Mouse (Mus musculus) forebrain, embryonic 15.5 days (tissue): Measurements from ENCODE around the gene 3110040M04Rik. TPM values are rescaled to one million over a fixed set of nuclear protein-coding genes. Genes with fewer than 3 reads are reported as not detected.
"Not testable (repeated sequence)": the region's sequence is repeated elsewhere in the genome, so short reads cannot be mapped to it uniquely, and the experiment has no call there.

Experiments
- ATAC-seq: fragments of 200-750 bp; cut with Nextera tagmentation; replicated peaks from 2 replicates; pipeline ENCODE4 v1.8.0; 2017; ENCODE audit warnings: mild to moderate bottlenecking, moderate TSS enrichment, moderate library complexity
- H3K27ac ChIP-seq: fragments of 300-500 bp; sonication (generic); replicated peaks from 2 replicates; pipeline ENCODE4 v1.5.1; 2015; ENCODE audit warnings: mild to moderate bottlenecking, inconsistent platforms
- H3K27me3 ChIP-seq: fragments of 300-500 bp; sonication (generic); 2 replicates; pipeline ENCODE4 v1.6.1; 2015; ENCODE audit warnings: inconsistent platforms
- H3K36me3 ChIP-seq: fragments of 300-500 bp; sonication (generic); 2 replicates; pipeline ENCODE4 v1.6.1; 2015; ENCODE audit warnings: mild to moderate bottlenecking, inconsistent platforms
- H3K4me1 ChIP-seq: fragments of 300-500 bp; sonication (generic); 2 replicates; pipeline ENCODE4 v1.6.1; 2015; ENCODE audit warnings: inconsistent platforms
- H3K4me2 ChIP-seq: fragments of 300-500 bp; sonication (generic); replicated peaks from 2 replicates; pipeline ENCODE4 v1.6.1; 2015; ENCODE audit warnings: mild to moderate bottlenecking, inconsistent platforms
- H3K4me3 ChIP-seq: fragments of 300-500 bp; sonication (generic); 2 replicates; pipeline ENCODE4 v1.5.1; 2015; ENCODE audit warnings: mild to moderate bottlenecking, inconsistent platforms
- H3K9ac ChIP-seq: fragments of 300-500 bp; sonication (generic); replicated peaks from 2 replicates; pipeline ENCODE4 v1.6.1; 2015; ENCODE audit warnings: mild to moderate bottlenecking, inconsistent platforms
- H3K9me3 ChIP-seq: fragments of 300-500 bp; sonication (generic); 2 replicates; pipeline ENCODE4 v1.6.1; 2016; ENCODE audit warnings: inconsistent platforms
- WGBS: fragments of 180-500 bp; shearing (Covaris S2); methylation state at CpG from one replicate; pipeline ENCODE4 v1.1.7; 2015; ENCODE audit warnings: mixed read lengths; 5-methylcytosine and 5-hydroxymethylcytosine counted together
- polyA plus RNA-seq: library from polyadenylated mRNA; unstranded; fragments of >200 nt; fragmentation: Nextera tagmentation; extraction: Ambion mirVana; gene quantifications from 2 replicates; pipeline ENCODE4 v1.2.1, GENCODE M21; 2015

3110040M04Rik gene
- polyA plus RNA-seq, 1 experiment from 2014 or later = not detected

DNA sequence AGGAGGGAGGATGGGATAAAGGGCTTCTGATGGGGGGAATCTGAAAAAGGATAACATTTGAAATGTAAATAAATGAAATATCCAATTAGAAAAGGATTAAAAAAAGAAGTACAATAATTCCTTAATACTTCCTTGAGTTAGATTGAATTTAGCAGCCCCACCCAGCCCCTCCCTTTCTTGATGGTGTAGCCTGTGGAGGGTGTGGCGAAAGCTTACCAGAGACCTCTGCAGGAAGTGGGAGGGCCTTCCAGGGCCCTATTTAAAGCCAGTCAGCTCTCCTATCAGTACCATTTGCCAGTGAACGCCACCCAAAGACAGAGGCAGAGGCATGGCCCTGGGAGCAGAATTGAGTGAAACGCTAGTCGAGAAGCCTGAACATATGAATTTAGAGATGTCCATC is 5.8 kb upstream of the 3110040M04Rik start, which contains the start of gene Gm47995:
Gene Gm47995 (plus strand): TSS at position 329 of the 400 bp plus-strand sequence.
- ATAC-seq, H3K9me3 ChIP-seq, H3K4me1 ChIP-seq, H3K27me3 ChIP-seq, H3K4me2 ChIP-seq, H3K36me3 ChIP-seq, H3K9ac ChIP-seq, H3K27ac ChIP-seq, H3K4me3 ChIP-seq: not testable (repeated sequence)
- 82% methylated on average over 4 of the region's 4 CpGs for WGBS

GRCm38 (mm10) chr1:151200620-151201019 is 3.3 kb upstream of the 3110040M04Rik start:
- ATAC-seq = 0 out of 2 replicates have a peak, but pooled peaks have one; percentile 41
- not testable (repeated sequence) for H3K36me3 ChIP-seq

DNA sequence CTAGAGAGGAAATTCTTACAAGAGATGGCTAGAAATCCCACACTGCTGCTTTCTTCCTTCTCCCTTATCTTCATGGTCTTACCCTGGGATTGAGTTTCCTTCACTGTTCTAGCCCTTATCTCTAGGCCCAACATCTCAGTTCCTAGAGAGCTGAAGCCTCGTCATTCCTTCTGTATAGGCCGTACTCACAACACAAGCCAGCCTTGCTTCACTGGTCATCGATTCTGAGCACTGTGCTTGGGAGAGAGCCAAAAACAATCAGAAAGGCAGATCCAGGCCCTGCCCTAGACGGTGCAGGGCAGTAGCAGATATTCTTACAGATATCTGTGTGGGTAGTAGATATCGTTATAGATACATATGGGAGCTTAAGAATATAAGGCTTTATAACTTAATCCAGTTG is 1.1 kb upstream of the 3110040M04Rik start:
- H3K36me3 ChIP-seq, H3K4me2 ChIP-seq, H3K9ac ChIP-seq, H3K4me3 ChIP-seq, H3K4me1 ChIP-seq, H3K27me3 ChIP-seq, H3K9me3 ChIP-seq, H3K27ac ChIP-seq: not testable (repeated sequence)
- WGBS = 85% methylated on average over 4 of the region's 5 CpGs
- 0 out of 2 replicates have a peak, but pooled peaks have one; percentile 16 for ATAC-seq

More at GRCm38 (mm10) chr1:151200620-151201019, 3.3 kb upstream of the 3110040M04Rik start:
- H3K27ac ChIP-seq, H3K4me2 ChIP-seq, H3K9me3 ChIP-seq, H3K4me1 ChIP-seq, H3K4me3 ChIP-seq, H3K27me3 ChIP-seq, H3K9ac ChIP-seq: not testable (repeated sequence)

- peak; percentile 57; the same call in 1 of the 2 replicates for ATAC-seq
Observed at GRCm38 (mm10) chr1:151208493-151208892, 4.6 kb downstream of the 3110040M04Rik start.

DNA sequence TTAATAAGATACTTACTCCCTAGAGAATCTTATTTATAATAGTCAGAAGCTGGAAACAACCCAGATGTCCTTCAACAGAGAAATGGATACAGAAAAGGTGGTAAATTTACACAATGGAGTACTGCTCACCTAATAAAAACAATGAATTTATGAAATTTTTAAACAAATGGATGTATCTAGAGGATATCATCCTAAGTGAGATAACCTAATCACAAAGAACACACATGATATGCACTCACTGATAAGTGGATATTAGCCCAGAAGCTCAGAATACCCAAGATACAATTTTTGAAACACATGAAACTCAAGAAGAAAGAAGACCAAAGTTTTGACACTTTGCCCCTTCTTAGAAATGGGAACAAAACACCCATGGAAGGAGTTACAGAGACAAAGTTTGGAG is 5.0 kb downstream of the 3110040M04Rik start:
- not testable (repeated sequence) for H3K27ac ChIP-seq, H3K9me3 ChIP-seq, H3K9ac ChIP-seq, H3K36me3 ChIP-seq, H3K4me3 ChIP-seq, H3K4me1 ChIP-seq, H3K4me2 ChIP-seq, ATAC-seq, H3K27me3 ChIP-seq

More at GRCm38 (mm10) chr1:151208493-151208892, 4.6 kb downstream of the 3110040M04Rik start:
- not testable (repeated sequence) for H3K4me2 ChIP-seq, H3K4me1 ChIP-seq, H3K9ac ChIP-seq, H3K4me3 ChIP-seq, H3K36me3 ChIP-seq, H3K27me3 ChIP-seq, H3K9me3 ChIP-seq, H3K27ac ChIP-seq
- WGBS = 68% methylated on average over 4 of the region's 5 CpGs

DNA sequence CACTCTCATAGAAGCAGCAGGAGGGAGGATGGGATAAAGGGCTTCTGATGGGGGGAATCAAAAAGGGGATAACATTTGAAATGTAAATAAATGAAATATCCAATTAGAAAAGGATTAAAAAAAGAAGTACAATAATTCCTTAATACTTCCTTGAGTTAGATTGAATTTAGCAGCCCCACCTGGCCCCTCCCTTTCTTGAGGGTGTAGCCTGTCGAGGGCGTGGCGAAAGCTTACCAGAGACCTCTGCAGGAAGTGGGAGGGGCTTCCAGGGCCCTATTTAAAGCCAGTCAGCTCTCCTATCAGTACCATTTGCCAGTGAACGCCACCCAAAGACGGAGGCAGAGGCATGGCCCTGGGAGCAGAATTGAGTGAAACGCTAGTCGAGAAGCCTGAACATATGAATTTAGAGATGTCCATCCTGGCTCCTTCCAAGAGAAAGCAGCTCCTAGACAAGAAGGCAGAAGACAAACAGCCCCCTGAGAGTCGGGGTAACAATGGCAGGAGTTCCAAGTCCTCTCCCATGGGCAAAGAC is 6.0 kb downstream of the 3110040M04Rik start, which contains the start of gene Gm47996:
Gene Gm47996 (plus strand): TSS at position 308 of the 532 bp plus-strand sequence.
- not testable (repeated sequence) for H3K27ac ChIP-seq, H3K4me1 ChIP-seq, H3K9me3 ChIP-seq, H3K4me3 ChIP-seq, H3K9ac ChIP-seq, H3K4me2 ChIP-seq, ATAC-seq, H3K27me3 ChIP-seq, H3K36me3 ChIP-seq
- WGBS = 87% methylated on average over 7 of the region's 8 CpGs

DNA sequence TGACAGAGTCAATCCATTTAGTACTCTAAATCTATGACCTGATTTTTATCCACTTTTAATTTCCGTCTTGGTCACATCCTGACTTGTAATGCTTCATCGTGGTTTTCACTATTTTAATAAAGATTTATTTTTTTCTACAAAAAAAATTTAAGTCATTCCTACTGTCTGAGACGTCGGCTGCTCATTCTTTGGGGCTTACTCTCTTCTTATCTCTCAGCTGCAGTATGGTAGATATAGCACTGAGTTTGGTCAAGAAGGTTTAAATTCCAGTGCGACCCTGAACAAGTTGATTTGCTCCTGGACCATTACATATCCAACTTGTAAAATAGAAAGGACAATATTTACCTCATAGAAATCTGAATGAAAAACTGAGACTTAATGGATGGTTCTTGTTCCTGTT is 7.7 kb downstream of the 3110040M04Rik start:
- H3K36me3 ChIP-seq, H3K27me3 ChIP-seq, H3K27ac ChIP-seq, H3K9me3 ChIP-seq, H3K9ac ChIP-seq, H3K4me1 ChIP-seq, H3K4me2 ChIP-seq, H3K4me3 ChIP-seq, ATAC-seq: not testable (repeated sequence)
- WGBS = 96% methylated on average over 5 of the region's 5 CpGs

- Histone ChIP-seq H3K27ac (no peak overlapping the region), H3K4me1 (no peaks in the 10 kb centered on the region), H3K4me2 (no peak overlapping the region), H3K4me3 (no peak overlapping the region), H3K9me3 (no peaks in the 10 kb centered on the region), H3K27me3 (no peaks in the 10 kb centered on the region), H3K9ac (no peak overlapping the region), H3K36me3 (no peaks in the 10 kb centered on the region)
- WGBS = 70% methylated on average over 2 of the region's 2 CpGs
- ATAC-seq = no peak
Observed at GRCm38 (mm10) chr1:151214862-151215261, 10.9 kb downstream of the 3110040M04Rik start.

DNA sequence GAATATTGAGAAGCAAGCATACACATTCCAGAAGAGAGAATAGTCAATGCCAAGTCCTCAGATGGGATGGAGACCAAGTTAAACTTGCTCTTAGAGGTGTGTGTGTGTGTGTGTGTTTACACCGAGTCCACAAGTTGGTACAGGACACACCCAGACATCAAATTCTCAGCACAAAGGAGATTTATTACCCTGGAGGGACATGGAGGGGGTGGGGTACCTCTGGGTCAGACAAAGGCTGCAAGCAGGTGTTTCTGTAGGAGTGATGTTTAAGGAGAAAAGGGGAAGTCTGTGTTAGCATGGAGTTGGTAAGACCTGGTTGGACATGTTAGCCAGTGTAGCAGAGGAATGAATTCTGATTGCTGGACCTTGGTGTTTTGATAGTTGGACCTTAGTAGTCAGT is 12.1 kb downstream of the 3110040M04Rik start:
- H3K4me1 ChIP-seq = no peaks in the 10 kb centered on the region
- H3K36me3 ChIP-seq = no peaks in the 10 kb centered on the region
- no peaks in the 10 kb centered on the region for H3K9me3 ChIP-seq
- H3K4me3 ChIP-seq = no peak overlapping the region
- no peak overlapping the region for H3K4me2 ChIP-seq
- no peaks in the 10 kb centered on the region for H3K27me3 ChIP-seq
- 76% methylated on average over 1 of the region's 1 CpGs for WGBS
- no peak for ATAC-seq
- no peak overlapping the region for H3K27ac ChIP-seq
- H3K9ac ChIP-seq = no peak overlapping the region

DNA sequence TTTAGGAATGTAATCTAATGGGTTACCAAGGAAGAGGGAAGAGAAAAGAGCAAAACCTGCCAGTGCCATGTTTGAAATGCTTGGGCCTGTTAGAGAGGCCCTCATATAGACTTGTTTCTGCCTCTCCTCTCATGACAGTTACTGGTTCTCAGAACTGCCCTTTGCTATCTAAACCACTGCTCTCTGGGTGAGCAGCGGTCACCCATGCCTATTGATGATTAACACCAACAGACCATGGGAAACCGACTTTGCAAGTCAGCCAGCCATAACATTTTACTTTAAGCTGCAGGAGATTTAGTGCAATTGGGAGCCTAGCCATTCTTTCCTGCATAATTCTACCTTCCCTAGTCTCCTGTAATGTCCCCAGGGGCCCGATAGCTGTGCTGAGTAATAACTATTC is 12.5 kb downstream of the 3110040M04Rik start:
- H3K9ac ChIP-seq = no peak overlapping the region
- H3K27ac ChIP-seq = no peak overlapping the region
- ATAC-seq = no peak
- H3K9me3 ChIP-seq = no peaks in the 10 kb centered on the region
- H3K4me1 ChIP-seq = no peaks in the 10 kb centered on the region
- no peaks in the 10 kb centered on the region for H3K36me3 ChIP-seq
- H3K27me3 ChIP-seq = no peaks in the 10 kb centered on the region
- WGBS = 72% methylated on average over 3 of the region's 3 CpGs
- no peak overlapping the region for H3K4me2 ChIP-seq
- H3K4me3 ChIP-seq = no peak overlapping the region

DNA sequence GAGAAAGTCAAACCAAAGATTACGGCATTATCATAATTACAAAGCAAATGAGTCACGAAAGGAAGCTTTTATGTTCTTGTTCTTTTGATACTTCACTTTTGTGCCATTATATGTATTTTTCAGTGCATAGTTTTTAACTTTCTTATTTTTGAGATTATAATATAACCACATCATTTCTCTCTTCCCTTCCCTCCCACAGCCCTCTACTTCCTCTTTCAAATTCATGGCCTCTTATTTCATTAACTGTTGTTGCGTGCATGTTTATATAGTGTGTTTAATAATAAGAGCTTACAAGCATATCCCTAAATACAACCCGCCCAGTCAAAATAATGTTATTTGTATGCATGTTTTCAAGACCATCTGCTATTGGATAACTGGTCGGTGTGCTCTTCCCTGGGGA is 15.1 kb downstream of the 3110040M04Rik start:
- no peaks in the 10 kb centered on the region for H3K36me3 ChIP-seq
- H3K27me3 ChIP-seq = no peaks in the 10 kb centered on the region
- H3K4me1 ChIP-seq = no peaks in the 10 kb centered on the region
- no peak overlapping the region for H3K4me3 ChIP-seq
- H3K4me2 ChIP-seq = no peak overlapping the region
- H3K9ac ChIP-seq = no peak overlapping the region
- ATAC-seq = no peak
- no peaks in the 10 kb centered on the region for H3K9me3 ChIP-seq
- 91% methylated on average over 5 of the region's 5 CpGs for WGBS
- H3K27ac ChIP-seq = no peak overlapping the region

- Histone ChIP-seq H3K4me3 (no peak overlapping the region), H3K27ac (no peak overlapping the region), H3K9ac (no peak overlapping the region), H3K27me3 (no peaks in the 10 kb centered on the region), H3K9me3 (no peaks in the 10 kb centered on the region), H3K36me3 (no peaks in the 10 kb centered on the region), H3K4me1 (no peaks in the 10 kb centered on the region), H3K4me2 (no peak overlapping the region)
- WGBS = 72% methylated on average over 7 of the region's 7 CpGs
- no peak for ATAC-seq
Observed at GRCm38 (mm10) chr1:151220098-151220497, 16.2 kb downstream of the 3110040M04Rik start.

DNA sequence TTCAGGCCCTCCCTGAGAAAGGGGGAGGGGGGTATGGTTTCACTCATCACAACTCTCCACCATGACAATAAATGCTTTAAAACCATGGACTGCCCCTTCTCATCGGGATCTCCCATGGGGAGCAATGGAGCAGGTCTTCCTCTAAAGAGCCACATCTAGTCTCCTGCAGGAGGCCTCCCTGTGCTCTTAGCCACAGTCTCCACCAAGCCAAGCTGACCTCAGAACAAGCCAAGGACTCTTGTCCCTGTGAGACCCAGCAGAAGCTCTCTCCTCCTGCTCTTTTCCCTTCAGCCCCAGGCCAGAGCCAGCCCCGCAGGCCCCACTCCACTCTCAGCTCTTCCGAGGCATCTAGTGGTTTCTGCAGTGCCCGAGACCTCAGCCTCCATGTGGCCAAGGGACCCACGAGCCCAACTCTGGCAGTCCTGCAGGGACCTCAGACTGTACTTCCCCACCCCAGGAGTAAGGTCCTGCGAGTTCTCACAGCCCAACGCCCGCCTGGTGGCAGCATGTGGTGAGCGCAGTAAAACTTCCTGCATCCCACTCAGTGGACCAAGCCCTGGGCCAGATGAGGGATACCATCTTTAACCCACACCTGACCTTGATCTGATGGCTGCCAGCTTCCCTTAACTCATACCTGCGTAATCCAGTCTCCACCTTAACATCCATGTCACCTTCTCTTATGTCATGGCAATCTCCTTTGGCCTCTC is 18.8 kb downstream of the 3110040M04Rik start:
- no peaks in the 10 kb centered on the region for H3K9me3 ChIP-seq
- no peak for ATAC-seq
- 87% methylated on average over 10 of the region's 10 CpGs for WGBS
- H3K4me1 ChIP-seq = no peaks in the 10 kb centered on the region
- no peaks in the 10 kb centered on the region for H3K27me3 ChIP-seq
- H3K36me3 ChIP-seq = no peaks in the 10 kb centered on the region
- H3K9ac ChIP-seq = no peak overlapping the region
- H3K4me2 ChIP-seq = no peak overlapping the region
- H3K4me3 ChIP-seq = no peak overlapping the region
- H3K27ac ChIP-seq = no peak overlapping the region
